26 mouse cellular contexts compared by ENCODE assay signal in the genomic region with DNA sequence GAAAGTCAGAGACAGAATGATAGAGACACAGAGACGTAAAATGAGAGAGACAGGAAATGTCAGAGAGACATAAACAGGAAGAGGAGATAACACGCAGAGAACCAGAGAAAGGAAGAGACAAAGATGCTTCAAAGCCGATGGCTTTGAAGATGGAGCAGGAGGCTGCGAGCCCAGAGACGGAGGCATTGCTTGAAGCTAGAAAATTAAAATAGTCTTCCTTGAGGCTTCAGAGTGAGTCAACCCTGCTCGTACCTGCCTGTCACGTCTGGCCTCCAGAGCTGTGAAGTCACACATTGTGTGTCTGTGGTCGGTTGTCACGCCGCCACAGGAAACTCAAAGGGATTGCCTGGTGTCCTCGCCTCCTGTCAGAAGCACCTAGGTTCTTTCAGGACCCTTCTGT.
DNase-seq lines count a peak whose midpoint lies in the region; ATAC-seq and TF ChIP-seq lines count a peak whose summit lies in the region.
"Had no signal": no experiment of that assay in that cellular context is flagged by ENCODE, and none has a peak within 500 bp of the region (broad histone marks: within the 10 kb centered on the region; RNA-seq: fewer than 3 reads in every experiment).

No protein-coding gene starts in this region.

- TF ChIP-seq POLR2A in lung, adult 2 months (IDR thresholded peaks at IDR 0.05; ENCODE audit: borderline replicate concordance, extremely low read depth, low read depth, low read length): no peak
- TF ChIP-seq POLR2A in heart, adult 2 months (IDR thresholded peaks at IDR 0.05; ENCODE audit: insufficient read depth, low read depth, low read length): no peak

- H3K27me3 ChIP-seq in lung, postnatal 0 days (replicated peaks; ENCODE audit: insufficient read depth, low read length): no peaks in the 10 kb centered on the region
- peaks cover 18% of the 10 kb centered on the region; the same call in 1 of the 2 replicates for H3K27me3 ChIP-seq in forebrain, embryonic 10.5 days (ENCODE audit: poor library complexity, severe bottlenecking)
- H3K27me3 ChIP-seq in heart, adult 2 months (ENCODE audit: control insufficient read depth, insufficient read depth, low read length): no peaks in the 10 kb centered on the region
- H3K27me3 ChIP-seq: limb, embryonic 15.5 days; lung, embryonic 15.5 days; neural tube, embryonic 15.5 days had no signal

- no peak for ATAC-seq in lung, postnatal 0 days
- ATAC-seq: midbrain, embryonic 16.5 days had no signal

- intact Hi-C loops in heart, postnatal 36 days (cut with DNase I): no loop called here
- intact Hi-C loops in heart, adult 2 months (cut with DNase I): no loop called here

- peaks cover 9% of the 10 kb centered on the region; the same call in 1 of the 2 replicates for H3K4me1 ChIP-seq in lung, postnatal 0 days (ENCODE audit: insufficient read depth, low read depth, low read length)
- peaks cover 10% of the 10 kb centered on the region for H3K4me1 ChIP-seq in lung, adult 2 months (ENCODE audit: control insufficient read depth, insufficient read depth, low read length)
- H3K4me1 ChIP-seq in forebrain, embryonic 10.5 days: peaks cover 64% of the 10 kb centered on the region
- peaks cover 19% of the 10 kb centered on the region for H3K4me1 ChIP-seq in heart, adult 2 months (ENCODE audit: control insufficient read depth, insufficient read depth, low read length)

- TF ChIP-seq CTCF in lung, postnatal 0 days (IDR thresholded peaks at IDR 0.05): no peak
- no peak for TF ChIP-seq CTCF in lung, adult 2 months (IDR thresholded peaks at IDR 0.05; ENCODE audit: insufficient read depth, low read length)
- TF ChIP-seq CTCF in heart, adult 2 months (IDR thresholded peaks at IDR 0.05): no peak

- TF ChIP-seq EP300 in lung, postnatal 0 days (IDR thresholded peaks at IDR 0.05): no peak
- TF ChIP-seq EP300 in heart, adult 2 months (IDR thresholded peaks at IDR 0.05; ENCODE audit: insufficient read depth, low read depth, low read length): no peak

- no peak overlapping the region for H3K4me3 ChIP-seq in lung, postnatal 0 days (ENCODE audit: low read depth, low read length)
- no peak overlapping the region for H3K4me3 ChIP-seq in lung, adult 2 months (replicated peaks; ENCODE audit: extremely low read depth, low read depth, low read length)
- no peak overlapping the region for H3K4me3 ChIP-seq in forebrain, embryonic 10.5 days
- H3K4me3 ChIP-seq in heart, adult 2 months: no peak overlapping the region
- H3K4me3 ChIP-seq: embryonic facial prominence, embryonic 12.5 days; forebrain, embryonic 12.5 days; hindbrain, embryonic 13.5 days; kidney, embryonic 15.5 days; limb, embryonic 15.5 days; lung, embryonic 15.5 days; myocyte; neural tube, embryonic 15.5 days had no signal

- H3K9me3 ChIP-seq in lung, postnatal 0 days (ENCODE audit: low read length): no peaks in the 10 kb centered on the region
- no peaks in the 10 kb centered on the region for H3K9me3 ChIP-seq in forebrain, embryonic 10.5 days
- H3K9me3 ChIP-seq: embryonic facial prominence, embryonic 12.5 days; forebrain, embryonic 12.5 days; hindbrain, embryonic 13.5 days; kidney, embryonic 15.5 days; limb, embryonic 15.5 days; lung, embryonic 15.5 days; neural tube, embryonic 15.5 days had no signal

- H3K36me3 ChIP-seq in lung, postnatal 0 days (ENCODE audit: insufficient read depth, low read length): no peaks in the 10 kb centered on the region
- H3K36me3 ChIP-seq in forebrain, embryonic 10.5 days (replicated peaks): no peaks in the 10 kb centered on the region
- H3K36me3 ChIP-seq in heart, adult 2 months (ENCODE audit: control insufficient read depth, insufficient read depth, low read length): no peaks in the 10 kb centered on the region
- H3K36me3 ChIP-seq: embryonic facial prominence, embryonic 12.5 days; forebrain, embryonic 12.5 days; hindbrain, embryonic 13.5 days; kidney, embryonic 15.5 days; limb, embryonic 15.5 days; lung, embryonic 15.5 days; neural tube, embryonic 15.5 days had no signal

- DNase-seq in lung, postnatal 0 days (ENCODE audit: low spot score): peak; percentile 4
- DNase-seq in lung, adult 2 months: no peak
- DNase-seq in induced T-regulatory cell, adult 2 months (ENCODE audit: low read depth): peak; percentile 67
- DNase-seq in natural killer cell, adult 2 months (ENCODE audit: low spot score in 2 of 2): peak; percentile 62 to 70
- DNase-seq in thymus, postnatal 36 days: peak; percentile 61 to 71
- DNase-seq in heart, postnatal 36 days: no peak
- DNase-seq in forebrain, embryonic 10.5 days (ENCODE audit: extremely low spot score, low spot score): no peak
- no peak for DNase-seq in heart, adult 2 months
- DNase-seq: adrenal gland, postnatal 36 days; cerebellum, adult 11-12 months; cerebellum, postnatal 14 days; gastrocnemius, postnatal 14 days; kidney, postnatal 36 days; layer of hippocampus, adult 9-11 months; lung, postnatal 4 days had no signal

- WGBS in lung, postnatal 0 days: 62% methylated on average over 11 of the region's 11 CpGs
- 60% methylated on average over 11 of the region's 11 CpGs for WGBS in lung, adult 2 months
- 90% methylated on average over 11 of the region's 11 CpGs for WGBS in forebrain, embryonic 10.5 days
- 78% methylated on average over 11 of the region's 11 CpGs for WGBS in heart, adult 2 months

- H3K27ac ChIP-seq in lung, postnatal 0 days (ENCODE audit: low read length): no peak overlapping the region
- no peak overlapping the region for H3K27ac ChIP-seq in forebrain, embryonic 10.5 days
- no peak overlapping the region for H3K27ac ChIP-seq in heart, adult 2 months
- H3K27ac ChIP-seq: embryonic facial prominence, embryonic 12.5 days; forebrain, embryonic 12.5 days; hindbrain, embryonic 13.5 days; kidney, embryonic 15.5 days; limb, embryonic 15.5 days; liver, embryonic 14.5 days; lung, embryonic 15.5 days; neural tube, embryonic 15.5 days; stomach, postnatal 0 days had no signal

- H3K79me2 ChIP-seq in heart, adult 2 months (replicated peaks; ENCODE audit: control insufficient read depth, insufficient read depth, low read length): no peaks in the 10 kb centered on the region

- H3K4me2 ChIP-seq in lung, postnatal 0 days (replicated peaks; ENCODE audit: low read depth, low read length): no peak overlapping the region
- H3K4me2 ChIP-seq: embryonic facial prominence, embryonic 12.5 days; forebrain, embryonic 12.5 days; hindbrain, embryonic 13.5 days; kidney, embryonic 15.5 days; limb, embryonic 15.5 days; lung, embryonic 15.5 days; neural tube, embryonic 15.5 days had no signal

- no peak overlapping the region for H3K9ac ChIP-seq in lung, postnatal 0 days (replicated peaks; ENCODE audit: low read depth)
- H3K9ac ChIP-seq in heart, adult 2 months (ENCODE audit: low read depth, low read length): no peak overlapping the region
- H3K9ac ChIP-seq: embryonic facial prominence, embryonic 12.5 days; forebrain, embryonic 12.5 days; hindbrain, embryonic 13.5 days; kidney, embryonic 15.5 days; limb, embryonic 15.5 days; liver, embryonic 14.5 days; lung, embryonic 15.5 days; neural tube, embryonic 15.5 days had no signal

Comparison
In these comparisons a context has a peak if more than half of its experiments do, and no peak if none do; other contexts are left out.
1. DNase-seq: peak in lung, postnatal 0 days (single experiment), induced T-regulatory cell, adult 2 months (single experiment), natural killer cell, adult 2 months (2 of 2) and thymus, postnatal 36 days (2 of 2); none in lung, adult 2 months (single experiment), heart, postnatal 36 days (0 of 2), forebrain, embryonic 10.5 days (single experiment) and heart, adult 2 months (0 of 2).